Comparison of ENCODE assay signal across 8 mouse cellular contexts in the genomic region with DNA sequence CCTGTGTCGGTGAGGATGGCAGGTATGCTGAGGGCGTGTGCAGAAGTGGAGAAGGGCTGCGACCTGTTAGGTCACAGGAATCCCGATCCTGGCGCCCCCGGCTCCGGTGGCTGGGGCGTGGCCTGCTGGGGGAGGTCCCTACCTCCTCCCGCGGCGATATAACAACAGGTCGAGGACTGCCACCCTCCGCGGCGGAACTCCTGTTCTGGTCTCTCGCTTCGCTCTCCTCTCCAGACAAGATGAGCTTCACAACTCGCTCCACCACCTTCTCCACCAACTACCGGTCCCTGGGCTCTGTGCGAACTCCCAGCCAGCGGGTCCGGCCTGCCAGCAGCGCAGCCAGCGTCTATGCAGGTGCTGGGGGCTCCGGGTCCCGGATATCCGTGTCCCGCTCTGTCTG. TPM values are rescaled to one million over a fixed set of nuclear protein-coding genes. Genes with fewer than 3 reads are reported as not detected.
DNase-seq lines count a peak whose midpoint lies in the region; ATAC-seq and TF ChIP-seq lines count a peak whose summit lies in the region.

Krt18 (plus strand) TSS at position 141 of the 400 bp plus-strand sequence.

- 4% methylated on average over 28 of the region's 28 CpGs for WGBS in thymus, adult 2 months
- WGBS in heart, postnatal 0 days = 4% methylated on average over 28 of the region's 28 CpGs
- whole genome bisulfite sequencing in limb, embryonic 13.5 days = 2% methylated on average over 28 of the region's 28 CpGs
- WGBS in midbrain, embryonic 15.5 days = 3% methylated on average over 28 of the region's 28 CpGs

- peak; percentile 18 for DNase-seq in thymus, adult 2 months
- no peak for DNase-seq in thymus, adult 18-20 months
- DNase-seq in heart, postnatal 0 days (ENCODE audit: low spot score) = no peak
- no peak for DNase-seq in left cerebral cortex, adult 11 months (ENCODE audit: low spot score)
- DNase-seq in cerebellum, adult 9-10 months = no peak

- peak within 1 kb of the TSS; percentile 61 for H3K4me2 ChIP-seq in heart, postnatal 0 days (ENCODE audit: low read depth, low read length)
- peak within 1 kb of the TSS; percentile 72 for H3K4me2 ChIP-seq in limb, embryonic 13.5 days (replicated peaks)
- peak within 1 kb of the TSS; percentile 31 for H3K4me2 ChIP-seq in midbrain, embryonic 15.5 days

- TF ChIP-seq EP300 in heart, postnatal 0 days (IDR thresholded peaks at IDR 0.05; ENCODE audit: low read depth) = no peak

- no peak for TF ChIP-seq POLR2A in thymus, adult 2 months (IDR thresholded peaks at IDR 0.05; ENCODE audit: control insufficient read depth, extremely low read depth, insufficient read depth, low read length, poor library complexity)

- H3K4me1 ChIP-seq in thymus, adult 2 months (replicated peaks; ENCODE audit: control insufficient read depth, insufficient read depth, low read length) = no peaks in the 10 kb centered on the region; the same call in 1 of the 2 replicates
- H3K4me1 ChIP-seq in heart, postnatal 0 days (ENCODE audit: control insufficient read depth, insufficient read depth) = peaks cover 15% of the 10 kb centered on the region
- H3K4me1 ChIP-seq in limb, embryonic 13.5 days = peaks cover 28% of the 10 kb centered on the region
- peaks cover 12% of the 10 kb centered on the region for H3K4me1 ChIP-seq in midbrain, embryonic 15.5 days

- H3K27me3 ChIP-seq in thymus, adult 2 months (ENCODE audit: control insufficient read depth, insufficient read depth, low read length) = peaks cover 7% of the 10 kb centered on the region; the same call in 1 of the 2 replicates
- H3K27me3 ChIP-seq in heart, postnatal 0 days (ENCODE audit: control insufficient read depth, insufficient read depth, low read length) = peaks cover 9% of the 10 kb centered on the region; the same call in 1 of the 2 replicates
- H3K27me3 ChIP-seq in limb, embryonic 13.5 days = peaks cover 64% of the 10 kb centered on the region
- H3K27me3 ChIP-seq in midbrain, embryonic 15.5 days (replicated peaks) = peaks cover 34% of the 10 kb centered on the region

- H3K9ac ChIP-seq in heart, postnatal 0 days (replicated peaks; ENCODE audit: low read depth, low read length) = peak within 1 kb of the TSS; percentile 48; the same call in 1 of the 2 replicates
- H3K9ac ChIP-seq in limb, embryonic 13.5 days = peak within 1 kb of the TSS; percentile 65
- H3K9ac ChIP-seq in midbrain, embryonic 15.5 days = no peak within 1 kb of the TSS

- H3K36me3 ChIP-seq in thymus, adult 2 months (ENCODE audit: control insufficient read depth, insufficient read depth, low read length) = no peaks in the 10 kb centered on the region
- H3K36me3 ChIP-seq in heart, postnatal 0 days (replicated peaks; ENCODE audit: control insufficient read depth, insufficient read depth, low read length) = no peaks in the 10 kb centered on the region
- peaks cover 9% of the 10 kb centered on the region for H3K36me3 ChIP-seq in limb, embryonic 13.5 days
- no peaks in the 10 kb centered on the region for H3K36me3 ChIP-seq in midbrain, embryonic 15.5 days (replicated peaks)

- 0 out of 2 replicates have a peak within 1 kb of the TSS, but pooled peaks have one; percentile 18 for H3K27ac ChIP-seq in thymus, adult 2 months (ENCODE audit: control insufficient read depth, insufficient read depth, low read length)
- no peak within 1 kb of the TSS for H3K27ac ChIP-seq in heart, postnatal 0 days (ENCODE audit: low read depth)
- no peak within 1 kb of the TSS for H3K27ac ChIP-seq in limb, embryonic 13.5 days
- no peak within 1 kb of the TSS for H3K27ac ChIP-seq in midbrain, embryonic 15.5 days

- no peaks in the 10 kb centered on the region for H3K9me3 ChIP-seq in heart, postnatal 0 days (replicated peaks; ENCODE audit: control insufficient read depth, low read length)
- no peaks in the 10 kb centered on the region for H3K9me3 ChIP-seq in limb, embryonic 13.5 days
- H3K9me3 ChIP-seq in midbrain, embryonic 15.5 days = no peaks in the 10 kb centered on the region

- H3K4me3 ChIP-seq in thymus, adult 2 months (ENCODE audit: control insufficient read depth, insufficient read depth, low read length) = peak within 1 kb of the TSS; percentile 18
- H3K4me3 ChIP-seq in heart, postnatal 0 days (ENCODE audit: low read depth, low read length) = peak within 1 kb of the TSS; percentile 38
- peak within 1 kb of the TSS; percentile 46 for H3K4me3 ChIP-seq in limb, embryonic 13.5 days
- H3K4me3 ChIP-seq in midbrain, embryonic 15.5 days = 0 out of 2 replicates have a peak within 1 kb of the TSS, but pooled peaks have one; percentile 3

- TF ChIP-seq CTCF in thymus, adult 2 months (IDR thresholded peaks at IDR 0.05; ENCODE audit: borderline replicate concordance, control insufficient read depth, extremely low read depth, insufficient read depth, low read length, poor library complexity) = no peak
- no peak for TF ChIP-seq CTCF in heart, postnatal 0 days (IDR thresholded peaks at IDR 0.05; ENCODE audit: low read depth)

- 0 out of 2 replicates have a peak, but pooled peaks have one; percentile 10 for ATAC-seq in heart, postnatal 0 days (ENCODE audit: insufficient read depth, low read depth)
- ATAC-seq in limb, embryonic 13.5 days (ENCODE audit: low FRiP score, low read depth) = no peak; the same call in 1 of the 2 replicates
- ATAC-seq in midbrain, embryonic 15.5 days (replicated peaks) = no peak
- ATAC-seq in inflammation-experienced regulatory T-cells, adult 6 months = no peak

RNA-seq across cellular contexts. Expression of gene Krt18, which starts in this region (rescaled TPM):
- 197 and 219 TPM in 2 replicates for polyA plus RNA-seq in thymus, adult 2 months (2012; rRNA removed)
- total RNA-seq in heart, postnatal 0 days (2014; rRNA removed; ENCODE audit: low replicate concordance) = 12.9 and 75.9 TPM in 2 replicates
- polyA plus RNA-seq in heart, postnatal 0 days (2015; fragmentation: Nextera tagmentation; extraction: Ambion mirVana) = 15.0 and 15.3 TPM in 2 replicates
- polyA plus RNA-seq in limb, embryonic 13.5 days (2015; fragmentation: Nextera tagmentation; extraction: Ambion mirVana) = 20.9 and 21.2 TPM in 2 replicates
- 3.3 and 4.4 TPM in 2 replicates for polyA plus RNA-seq in midbrain, embryonic 15.5 days (2015; fragmentation: Nextera tagmentation; extraction: Ambion mirVana)
- polyA plus RNA-seq in inflammation-experienced regulatory T-cells, adult 6 months (2017; shearing (Covaris generic)) = 1 to 10 TPM in 2 of 3 experiments, under 1 TPM in 1; 0.41 to 1.2 (median 1.2) TPM
